Mouse (Mus musculus): ENCODE results near the gene Ehbp1. TPM values are rescaled to one million over a fixed set of nuclear protein-coding genes. Genes with fewer than 3 reads are reported as not detected.

The Ehbp1 gene
- total RNA-seq (2014; rRNA removed) (42.7 and 45.6 TPM in 2 replicates), polyA plus RNA-seq (2015; fragmentation: Nextera tagmentation; extraction: Ambion mirVana) (8.1 and 12.0 TPM in 2 replicates)

- Histone ChIP-seq H3K4me2 (ENCODE audit: low read depth) (no peak within 1 kb of the TSS), H3K4me1 (ENCODE audit: insufficient read depth) (0 out of 2 replicates have a peak, but pooled peaks cover 5% of the 10 kb centered on the region), H3K27ac (ENCODE audit: low read depth, low read length) (no peak within 1 kb of the TSS), H3K36me3 (ENCODE audit: insufficient read depth) (no peaks in the 10 kb centered on the region), H3K4me3 (ENCODE audit: low read depth, low read length) (no peak within 1 kb of the TSS), H3K27me3 (ENCODE audit: insufficient read depth, low read length) (no peaks in the 10 kb centered on the region), H3K9ac (no peak within 1 kb of the TSS), H3K9me3 (ENCODE audit: low read length) (no peaks in the 10 kb centered on the region)
- DNase-seq = no peak
- no peak for ATAC-seq
- no peak for TF ChIP-seq CTCF (IDR thresholded peaks at IDR 0.05; ENCODE audit: low read depth)
- WGBS = 75% methylated on average over 2 of the region's 2 CpGs
Observed at GRCm38 (mm10) chr11:22342242-22343207, at the start of gene Ehbp1. Gene Ehbp1 (minus strand): TSS chr11:22342292.

DNA sequence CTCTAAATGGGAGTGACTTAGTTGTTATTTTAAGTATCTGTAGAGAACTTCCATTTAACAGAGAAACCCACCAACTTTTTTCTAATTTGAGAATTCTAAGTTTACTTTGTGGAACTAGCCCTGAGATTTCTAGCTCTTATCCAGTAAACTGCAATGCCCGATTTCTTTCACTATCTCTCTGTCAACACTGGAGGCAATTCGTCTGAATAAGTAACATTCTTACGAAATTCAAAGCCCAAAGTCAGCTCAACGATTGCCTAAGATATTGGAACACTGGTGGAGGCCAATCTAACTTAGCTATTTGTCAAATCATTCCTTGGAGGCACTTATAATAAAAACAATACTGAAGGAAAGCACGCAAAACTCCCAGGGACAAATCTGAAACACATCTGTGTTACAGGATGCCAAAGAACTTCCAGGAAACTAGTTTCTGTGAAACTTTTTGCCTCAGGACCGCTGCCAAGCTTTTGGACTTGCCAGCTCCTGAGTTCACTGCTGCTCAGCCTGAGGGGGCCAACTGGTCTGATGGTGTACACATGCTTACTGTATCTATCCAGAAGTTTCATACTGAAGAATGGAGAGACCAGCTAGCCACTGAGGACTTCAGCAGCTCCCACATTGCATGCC is 45.5 kb upstream of the Ehbp1 start:
- Histone ChIP-seq H3K9ac (no peak overlapping the region), H3K27ac (ENCODE audit: low read depth, low read length) (no peak overlapping the region), H3K27me3 (ENCODE audit: insufficient read depth, low read length) (no peaks in the 10 kb centered on the region), H3K9me3 (ENCODE audit: low read length) (no peaks in the 10 kb centered on the region), H3K36me3 (ENCODE audit: insufficient read depth) (no peaks in the 10 kb centered on the region), H3K4me1 (ENCODE audit: insufficient read depth) (no peaks in the 10 kb centered on the region), H3K4me2 (ENCODE audit: low read depth) (no peak overlapping the region), H3K4me3 (ENCODE audit: low read depth, low read length) (no peak overlapping the region)
- 89% methylated on average over 6 of the region's 6 CpGs for WGBS
- TF ChIP-seq CTCF (IDR thresholded peaks at IDR 0.05; ENCODE audit: low read depth) = no peak
- ATAC-seq = no peak
- no peak for DNase-seq

DNA sequence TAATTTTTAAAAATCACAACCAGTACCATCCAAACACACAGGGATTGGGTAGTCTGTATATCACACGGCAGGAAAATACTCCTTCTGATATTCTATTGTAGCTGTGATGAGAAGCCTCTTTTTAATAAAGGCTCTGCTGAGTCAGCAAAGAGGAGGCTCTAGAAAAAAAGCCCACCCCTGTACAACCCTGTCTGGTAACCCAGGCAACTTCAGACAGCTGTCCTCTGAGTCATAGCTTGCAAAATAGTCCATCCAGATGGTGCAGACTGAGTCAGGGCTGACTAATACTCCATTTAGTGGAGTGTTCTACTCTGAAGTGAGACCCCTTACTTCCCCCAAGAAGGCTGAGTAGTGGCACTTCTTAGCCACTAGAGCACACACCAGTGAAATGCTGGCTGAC is 41.4 kb upstream of the Ehbp1 start:
- ATAC-seq (no peak), DNase-seq (no peak)
- no peak overlapping the region for H3K4me3 ChIP-seq (ENCODE audit: low read depth, low read length)
- H3K36me3 ChIP-seq (ENCODE audit: insufficient read depth) = no peaks in the 10 kb centered on the region
- H3K27ac ChIP-seq (ENCODE audit: low read depth, low read length) = no peak overlapping the region
- TF ChIP-seq CTCF (IDR thresholded peaks at IDR 0.05; ENCODE audit: low read depth) = no peak
- H3K27me3 ChIP-seq (ENCODE audit: insufficient read depth, low read length) = no peaks in the 10 kb centered on the region
- H3K4me2 ChIP-seq (ENCODE audit: low read depth) = no peak overlapping the region
- no peaks in the 10 kb centered on the region for H3K4me1 ChIP-seq (ENCODE audit: insufficient read depth)
- 83% methylated on average over 1 of the region's 1 CpGs for WGBS
- no peak overlapping the region for H3K9ac ChIP-seq
- H3K9me3 ChIP-seq (ENCODE audit: low read length) = no peaks in the 10 kb centered on the region

DNA sequence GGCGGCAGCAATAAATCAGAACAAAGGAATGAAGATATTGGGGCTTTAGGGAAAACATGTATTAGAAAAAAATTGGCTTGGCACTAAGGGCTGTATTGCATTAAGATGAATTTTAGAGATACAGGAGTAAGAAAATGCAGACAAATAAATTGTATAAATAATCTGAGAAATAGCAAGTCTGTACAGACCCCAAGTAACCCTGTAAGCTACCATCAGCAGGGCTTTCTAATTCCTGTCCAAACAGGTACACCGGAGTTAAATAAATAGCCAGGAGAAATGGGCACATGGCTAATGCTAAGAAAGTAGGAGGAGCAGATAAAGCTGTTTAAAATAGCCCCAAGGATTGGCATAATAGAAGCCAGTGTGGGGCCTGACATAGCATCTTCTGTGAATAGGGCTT is 32.7 kb upstream of the Ehbp1 start:
- Histone ChIP-seq H3K9ac (no peak overlapping the region), H3K4me3 (ENCODE audit: low read depth, low read length) (no peak overlapping the region), H3K27me3 (ENCODE audit: insufficient read depth, low read length) (no peaks in the 10 kb centered on the region), H3K4me1 (ENCODE audit: insufficient read depth) (no peaks in the 10 kb centered on the region), H3K9me3 (ENCODE audit: low read length) (no peaks in the 10 kb centered on the region), H3K27ac (ENCODE audit: low read depth, low read length) (no peak overlapping the region), H3K4me2 (ENCODE audit: low read depth) (no peak overlapping the region), H3K36me3 (ENCODE audit: insufficient read depth) (no peaks in the 10 kb centered on the region)
- DNase-seq (no peak), ATAC-seq (no peak)
- TF ChIP-seq CTCF (IDR thresholded peaks at IDR 0.05; ENCODE audit: low read depth) = no peak
- WGBS = 73% methylated on average over 2 of the region's 2 CpGs

DNA sequence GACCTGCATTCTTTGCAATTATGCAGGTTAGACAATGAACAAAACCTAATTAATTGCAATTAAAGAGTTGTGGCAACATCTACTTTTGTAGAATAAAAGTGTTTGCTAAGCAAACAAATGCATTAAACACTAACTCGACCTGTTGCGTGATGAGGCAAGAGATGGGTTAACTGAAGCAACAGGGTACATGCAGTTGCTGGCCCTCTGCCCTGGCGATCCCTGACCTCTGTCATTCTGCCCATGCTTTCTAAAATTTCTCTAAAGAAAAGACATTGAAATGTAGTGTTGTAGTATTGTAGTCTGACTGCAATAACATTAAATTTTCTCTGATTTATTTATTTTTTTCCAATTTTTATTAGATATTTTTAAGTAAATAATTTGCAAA is 31.2 kb upstream of the Ehbp1 start:
- Histone ChIP-seq H3K4me1 (ENCODE audit: insufficient read depth) (no peaks in the 10 kb centered on the region), H3K27me3 (ENCODE audit: insufficient read depth, low read length) (no peaks in the 10 kb centered on the region), H3K27ac (ENCODE audit: low read depth, low read length) (no peak overlapping the region), H3K4me2 (ENCODE audit: low read depth) (no peak overlapping the region), H3K4me3 (ENCODE audit: low read depth, low read length) (no peak overlapping the region), H3K9ac (no peak overlapping the region), H3K36me3 (ENCODE audit: insufficient read depth) (no peaks in the 10 kb centered on the region), H3K9me3 (ENCODE audit: low read length) (no peaks in the 10 kb centered on the region)
- 71% methylated on average over 3 of the region's 3 CpGs for WGBS
- no peak for TF ChIP-seq CTCF (IDR thresholded peaks at IDR 0.05; ENCODE audit: low read depth)
- ATAC-seq (no peak), DNase-seq (no peak)

- DNase-seq (no peak), ATAC-seq (no peak)
- Histone ChIP-seq H3K27ac (ENCODE audit: low read depth, low read length) (no peak overlapping the region), H3K4me1 (ENCODE audit: insufficient read depth) (no peaks in the 10 kb centered on the region), H3K36me3 (ENCODE audit: insufficient read depth) (no peaks in the 10 kb centered on the region), H3K9ac (no peak overlapping the region), H3K4me2 (ENCODE audit: low read depth) (no peak overlapping the region), H3K9me3 (ENCODE audit: low read length) (no peaks in the 10 kb centered on the region), H3K4me3 (ENCODE audit: low read depth, low read length) (no peak overlapping the region), H3K27me3 (ENCODE audit: insufficient read depth, low read length) (no peaks in the 10 kb centered on the region)
- TF ChIP-seq CTCF (IDR thresholded peaks at IDR 0.05; ENCODE audit: low read depth) = no peak
- WGBS = 88% methylated on average over 1 of the region's 1 CpGs
Observed at GRCm38 (mm10) chr11:22372609-22373289, 30.7 kb upstream of the Ehbp1 start.

Measured in forebrain, postnatal 0 days (tissue).